Mouse (Mus musculus): ENCODE measurements at regions not wholly inside any gene's neighbourhood (a gene's known extent, or its start where the extent isn't known, plus 50 kb on each side); places are given as distances from the start of the nearest gene placed in this dataset.

DNA sequence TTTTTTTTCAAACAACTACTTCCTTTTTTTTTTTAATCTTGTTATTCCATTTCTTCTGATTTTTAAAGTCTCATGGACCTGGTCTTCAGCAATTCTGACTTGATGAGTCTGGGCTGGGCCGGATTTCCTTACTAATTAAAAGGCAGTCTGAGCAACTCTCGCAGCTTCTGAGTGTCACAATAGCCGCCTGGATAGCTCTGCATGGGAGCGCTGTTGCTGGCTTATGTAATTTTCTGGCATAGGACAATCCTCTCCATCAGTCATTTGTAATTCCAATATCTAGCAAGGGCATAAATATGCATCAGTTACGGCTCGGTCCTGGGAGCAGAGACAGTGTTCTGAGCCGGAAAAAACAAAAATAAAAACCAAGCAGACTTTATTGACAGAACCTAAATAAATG, 165.5 kb upstream of the Runx1 start:
- no peak for DNase-seq (ENCODE audit: low read depth, low spot score)
- no peak overlapping the region for H3K9ac ChIP-seq (ENCODE audit: insufficient read depth, low read depth, low read length, poor library complexity, severe bottlenecking)
- no peak for TF ChIP-seq ZNF384 (IDR thresholded peaks at IDR 0.05; ENCODE audit: low read depth, low read length)
- no peak for TF ChIP-seq MAFK (IDR thresholded peaks at IDR 0.05; ENCODE audit: insufficient read depth, low read depth, low read length)
- TF ChIP-seq CHD2 (IDR thresholded peaks at IDR 0.05; ENCODE audit: low read depth, low read length) = no peak
- no peak for TF ChIP-seq HCFC1 (IDR thresholded peaks at IDR 0.05; ENCODE audit: borderline replicate concordance, insufficient read depth, low read length)
- no peak for TF ChIP-seq ZC3H11A (IDR thresholded peaks at IDR 0.05; ENCODE audit: borderline replicate concordance, low read depth, low read length)
- H3K4me1 ChIP-seq (ENCODE audit: control insufficient read depth in 2 of 2, insufficient read depth in 2 of 2, low read length in 2 of 2, poor library complexity in 1 of 2) = no peaks in the 10 kb centered on the region
- H3K4me3 ChIP-seq (ENCODE audit: insufficient read depth in 1 of 2, low read depth in 1 of 2, low read length in 2 of 2, poor library complexity in 1 of 2, severe bottlenecking in 1 of 2) = no peak overlapping the region
- H3K9me3 ChIP-seq (ENCODE audit: control insufficient read depth, insufficient read depth, low read depth, low read length) = no peaks in the 10 kb centered on the region
- H3K27ac ChIP-seq (ENCODE audit: insufficient read depth, low read depth, low read length, poor library complexity, severe bottlenecking) = no peak overlapping the region
- no peaks in the 10 kb centered on the region for H3K36me3 ChIP-seq (ENCODE audit: control insufficient read depth, insufficient read depth, low read length, poor library complexity, severe bottlenecking)
- in situ Hi-C loops (cut with MboI; ENCODE audit: low sequenced_read_pairs in 2 of 2, unreplicated experiment in 2 of 2) = no loop called here

DNA sequence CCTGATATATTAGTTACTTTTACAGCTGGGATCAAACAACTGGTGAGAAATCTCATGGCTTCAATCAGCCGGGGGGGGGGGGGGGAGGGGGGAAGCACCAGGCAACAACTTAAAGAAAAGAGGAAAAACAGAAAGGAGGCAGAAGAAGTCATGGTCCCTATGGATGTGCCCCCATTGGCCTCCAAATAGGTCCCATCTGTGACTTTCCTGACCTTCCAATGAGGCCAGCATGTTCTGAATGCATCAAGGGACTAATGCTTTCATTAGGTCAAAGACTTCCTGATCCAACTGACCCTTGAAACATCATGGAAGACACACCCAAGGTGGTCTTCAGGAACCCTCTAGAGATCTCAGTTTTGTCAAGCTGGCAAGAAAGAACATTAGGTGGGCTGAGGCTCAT, 162.5 kb upstream of the Runx1 start:
- in situ Hi-C loops (cut with MboI; ENCODE audit: low sequenced_read_pairs in 2 of 2, unreplicated experiment in 2 of 2) = no loop called here
- Histone ChIP-seq H3K4me3 (ENCODE audit: insufficient read depth in 1 of 2, low read depth in 1 of 2, low read length in 2 of 2, poor library complexity in 1 of 2, severe bottlenecking in 1 of 2) (no peak overlapping the region), H3K36me3 (ENCODE audit: control insufficient read depth, insufficient read depth, low read length, poor library complexity, severe bottlenecking) (no peaks in the 10 kb centered on the region), H3K27ac (ENCODE audit: insufficient read depth, low read depth, low read length, poor library complexity, severe bottlenecking) (no peak overlapping the region), H3K9me3 (ENCODE audit: control insufficient read depth, insufficient read depth, low read depth, low read length) (no peaks in the 10 kb centered on the region), H3K9ac (ENCODE audit: insufficient read depth, low read depth, low read length, poor library complexity, severe bottlenecking) (no peak overlapping the region), H3K4me1 (ENCODE audit: control insufficient read depth in 2 of 2, insufficient read depth in 2 of 2, low read length in 2 of 2, poor library complexity in 1 of 2) (no peaks in the 10 kb centered on the region)
- TF ChIP-seq CHD2 (IDR thresholded peaks at IDR 0.05; ENCODE audit: low read depth, low read length) = no peak
- TF ChIP-seq MAFK (IDR thresholded peaks at IDR 0.05; ENCODE audit: insufficient read depth, low read depth, low read length) = no peak
- TF ChIP-seq ZC3H11A (IDR thresholded peaks at IDR 0.05; ENCODE audit: borderline replicate concordance, low read depth, low read length) = no peak
- TF ChIP-seq ZNF384 (IDR thresholded peaks at IDR 0.05; ENCODE audit: low read depth, low read length) = no peak
- no peak for TF ChIP-seq HCFC1 (IDR thresholded peaks at IDR 0.05; ENCODE audit: borderline replicate concordance, insufficient read depth, low read length)
- DNase-seq (ENCODE audit: low read depth, low spot score) = no peak

DNA sequence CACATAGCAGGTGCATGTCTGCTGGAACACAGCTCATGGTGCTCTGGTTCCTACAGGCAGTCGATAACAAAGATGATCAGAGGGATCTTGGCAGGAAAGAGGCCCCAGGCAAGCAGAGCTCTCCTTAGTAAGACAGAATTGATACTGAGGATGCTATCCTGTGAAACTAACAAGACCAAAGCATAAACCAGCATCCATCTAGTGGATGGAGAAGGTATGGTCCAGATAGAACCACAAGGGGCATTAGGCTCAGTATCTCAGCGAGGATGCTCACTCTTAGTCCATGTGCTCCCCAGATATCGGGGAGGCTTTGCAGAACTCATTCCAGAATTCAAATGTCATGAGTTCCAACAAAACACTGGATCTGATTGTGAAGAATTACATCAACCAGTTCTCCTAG, 162.1 kb upstream of the Runx1 start:
- H3K36me3 ChIP-seq (ENCODE audit: control insufficient read depth, insufficient read depth, low read length, poor library complexity, severe bottlenecking) = no peaks in the 10 kb centered on the region
- H3K9ac ChIP-seq (ENCODE audit: insufficient read depth, low read depth, low read length, poor library complexity, severe bottlenecking) = no peak overlapping the region
- H3K27ac ChIP-seq (ENCODE audit: insufficient read depth, low read depth, low read length, poor library complexity, severe bottlenecking) = no peak overlapping the region
- in situ Hi-C loops (cut with MboI; ENCODE audit: low sequenced_read_pairs in 2 of 2, unreplicated experiment in 2 of 2) = no loop called here
- no peak for DNase-seq (ENCODE audit: low read depth, low spot score)
- no peaks in the 10 kb centered on the region for H3K9me3 ChIP-seq (ENCODE audit: control insufficient read depth, insufficient read depth, low read depth, low read length)
- H3K4me3 ChIP-seq (ENCODE audit: insufficient read depth in 1 of 2, low read depth in 1 of 2, low read length in 2 of 2, poor library complexity in 1 of 2, severe bottlenecking in 1 of 2) = no peak overlapping the region
- H3K4me1 ChIP-seq (ENCODE audit: control insufficient read depth in 2 of 2, insufficient read depth in 2 of 2, low read length in 2 of 2, poor library complexity in 1 of 2) = no peaks in the 10 kb centered on the region
- TF ChIP-seq MAFK (IDR thresholded peaks at IDR 0.05; ENCODE audit: insufficient read depth, low read depth, low read length) = no peak

DNA sequence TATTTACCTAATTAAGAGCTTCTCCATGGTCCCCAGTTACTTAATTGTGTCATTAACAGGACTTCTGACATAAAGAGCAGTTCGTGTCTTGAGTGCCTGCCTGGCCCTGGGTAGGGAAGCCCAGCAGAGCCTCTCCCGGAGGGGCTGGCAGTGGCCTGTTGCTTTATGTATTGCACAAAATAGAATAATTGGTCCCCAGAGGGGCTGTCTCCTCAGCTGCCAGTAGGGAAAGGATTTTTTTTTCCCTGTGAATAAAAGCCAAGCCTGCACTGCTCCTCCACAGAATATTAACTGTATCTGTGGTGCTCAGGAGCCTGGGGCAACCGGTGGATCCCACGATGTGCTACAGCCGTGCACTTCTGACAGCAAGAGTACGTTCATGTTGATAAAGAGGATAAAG, 159.8 kb upstream of the Runx1 start:
- Histone ChIP-seq H3K4me3 (ENCODE audit: insufficient read depth in 1 of 2, low read depth in 1 of 2, low read length in 2 of 2, poor library complexity in 1 of 2, severe bottlenecking in 1 of 2) (no peak overlapping the region), H3K27ac (ENCODE audit: insufficient read depth, low read depth, low read length, poor library complexity, severe bottlenecking) (no peak overlapping the region), H3K36me3 (ENCODE audit: control insufficient read depth, insufficient read depth, low read length, poor library complexity, severe bottlenecking) (no peaks in the 10 kb centered on the region), H3K4me1 (ENCODE audit: control insufficient read depth in 2 of 2, insufficient read depth in 2 of 2, low read length in 2 of 2, poor library complexity in 1 of 2) (no peaks in the 10 kb centered on the region), H3K9ac (ENCODE audit: insufficient read depth, low read depth, low read length, poor library complexity, severe bottlenecking) (no peak overlapping the region), H3K9me3 (ENCODE audit: control insufficient read depth, insufficient read depth, low read depth, low read length) (no peaks in the 10 kb centered on the region)
- DNase-seq (ENCODE audit: low read depth, low spot score) = no peak
- in situ Hi-C loops (cut with MboI; ENCODE audit: low sequenced_read_pairs in 2 of 2, unreplicated experiment in 2 of 2) = no loop called here
- TF ChIP-seq HCFC1 (IDR thresholded peaks at IDR 0.05; ENCODE audit: borderline replicate concordance, insufficient read depth, low read length) = no peak

DNA sequence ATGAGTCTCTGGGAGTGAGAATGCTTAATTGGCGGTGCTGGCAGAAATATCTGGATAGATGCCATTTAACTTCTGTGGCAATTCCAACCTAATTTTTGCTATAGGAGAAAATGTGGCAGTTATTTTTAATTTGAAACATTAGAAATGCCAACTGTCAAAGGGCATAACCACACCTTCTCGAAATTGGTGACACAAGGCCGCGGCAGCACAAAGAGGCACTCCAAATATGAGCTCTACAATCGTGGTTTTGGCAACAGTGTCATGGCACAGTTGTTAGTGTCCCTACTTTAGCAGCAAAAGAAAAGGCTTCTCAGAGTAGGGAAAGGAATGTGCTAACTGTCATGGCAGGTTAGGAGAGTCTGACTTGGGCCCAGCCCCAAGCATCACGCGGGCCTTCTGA, 157.0 kb upstream of the Runx1 start:
- no peak for DNase-seq (ENCODE audit: low read depth, low spot score)
- TF ChIP-seq ZC3H11A (IDR thresholded peaks at IDR 0.05; ENCODE audit: borderline replicate concordance, low read depth, low read length) (no peak), MAFK (IDR thresholded peaks at IDR 0.05; ENCODE audit: insufficient read depth, low read depth, low read length) (no peak), HCFC1 (IDR thresholded peaks at IDR 0.05; ENCODE audit: borderline replicate concordance, insufficient read depth, low read length) (no peak), ZNF384 (IDR thresholded peaks at IDR 0.05; ENCODE audit: low read depth, low read length) (no peak), CHD2 (IDR thresholded peaks at IDR 0.05; ENCODE audit: low read depth, low read length) (no peak)
- in situ Hi-C loops (cut with MboI; ENCODE audit: low sequenced_read_pairs in 2 of 2, unreplicated experiment in 2 of 2) = no loop called here

More for the DNA sequence above, 157.0 kb upstream of the Runx1 start:
- H3K27ac ChIP-seq (ENCODE audit: insufficient read depth, low read depth, low read length, poor library complexity, severe bottlenecking) = no peak overlapping the region
- no peak overlapping the region for H3K4me3 ChIP-seq (ENCODE audit: insufficient read depth in 1 of 2, low read depth in 1 of 2, low read length in 2 of 2, poor library complexity in 1 of 2, severe bottlenecking in 1 of 2)
- H3K4me1 ChIP-seq (ENCODE audit: control insufficient read depth in 2 of 2, insufficient read depth in 2 of 2, low read length in 2 of 2, poor library complexity in 1 of 2) = no peaks in the 10 kb centered on the region
- H3K9ac ChIP-seq (ENCODE audit: insufficient read depth, low read depth, low read length, poor library complexity, severe bottlenecking) = no peak overlapping the region
- H3K36me3 ChIP-seq (ENCODE audit: control insufficient read depth, insufficient read depth, low read length, poor library complexity, severe bottlenecking) = no peaks in the 10 kb centered on the region
- H3K9me3 ChIP-seq (ENCODE audit: control insufficient read depth, insufficient read depth, low read depth, low read length) = no peaks in the 10 kb centered on the region
